Mouse (Mus musculus): ENCODE measurements around the gene Slc39a11. TPM values are rescaled to one million over a fixed set of nuclear protein-coding genes. Genes with fewer than 3 reads are reported as not detected.
"Not testable (repeated sequence)": the region's sequence is repeated elsewhere in the genome, so short reads cannot be mapped to it uniquely, and the experiment has no call there.

The Slc39a11 gene
- polyA plus RNA-seq, 1 experiment from 2014 or later, result 18.3 TPM

DNA sequence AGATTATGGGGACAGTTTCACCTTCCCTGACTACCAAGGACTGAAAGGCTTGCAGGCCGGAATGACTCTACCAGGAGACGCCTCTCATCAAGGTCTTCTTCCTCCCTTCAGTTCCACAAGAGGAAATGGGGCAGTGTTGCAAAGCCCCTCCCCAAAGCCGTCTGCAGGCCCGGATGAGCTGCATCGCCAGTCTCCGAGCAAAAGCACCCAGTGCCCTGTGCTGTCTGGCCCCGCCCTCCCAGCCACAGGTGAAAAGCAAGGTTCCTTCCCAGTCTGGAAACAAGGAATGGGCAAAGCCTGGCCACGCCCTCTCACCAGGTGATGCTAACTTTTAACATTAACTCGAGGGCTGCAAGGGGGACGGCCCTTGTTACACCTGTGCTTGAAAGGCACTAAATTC is 16.8 kb upstream of the Slc39a11 start:
- peak; percentile 44 for ATAC-seq
- no peaks in the 10 kb centered on the region for H3K9me3 ChIP-seq (replicated peaks)
- H3K4me1 ChIP-seq, result peaks cover 59% of the 10 kb centered on the region
- 37% methylated on average over 10 of the region's 10 CpGs for WGBS (ENCODE audit: insufficient replicate concordance)
- H3K36me3 ChIP-seq, result peaks cover 92% of the 10 kb centered on the region
- no peaks in the 10 kb centered on the region for H3K27me3 ChIP-seq (replicated peaks)
- H3K9ac ChIP-seq, result peak overlapping the region; percentile 43; the same call in 1 of the 2 replicates
- peak overlapping the region; percentile 84 for H3K27ac ChIP-seq
- peak overlapping the region; percentile 19; the same call in 1 of the 2 replicates for H3K4me3 ChIP-seq
- peak overlapping the region; percentile 61 for H3K4me2 ChIP-seq

DNA sequence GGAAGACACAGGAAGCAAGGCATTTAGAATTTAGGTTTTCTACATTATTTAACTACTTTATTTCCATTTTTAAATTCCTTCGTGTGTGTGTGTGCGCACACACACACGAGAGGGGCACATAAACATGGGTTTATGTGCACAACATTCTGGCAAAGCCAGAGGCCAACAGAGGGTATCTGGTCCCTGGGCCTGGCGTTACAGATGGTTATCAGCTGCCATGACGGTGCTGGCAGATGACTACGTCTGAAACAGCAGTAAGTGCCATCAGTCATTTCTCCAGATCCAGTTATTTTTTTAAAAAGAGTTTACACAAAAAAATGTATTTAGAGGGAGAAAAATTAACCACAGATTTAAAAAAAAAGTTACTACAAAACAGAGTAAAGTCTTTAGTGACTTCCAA is 16.3 kb upstream of the Slc39a11 start:
- Histone ChIP-seq H3K9ac (peak overlapping the region; percentile 43; the same call in 1 of the 2 replicates), H3K4me3 (peak overlapping the region; percentile 19; the same call in 1 of the 2 replicates), H3K9me3 (replicated peaks) (no peaks in the 10 kb centered on the region), H3K4me1 (peaks cover 54% of the 10 kb centered on the region), H3K27me3 (replicated peaks) (no peaks in the 10 kb centered on the region), H3K4me2 (peak overlapping the region; percentile 61), H3K36me3 (peaks cover 92% of the 10 kb centered on the region), H3K27ac (peak overlapping the region; percentile 84)
- peak; percentile 72 for ATAC-seq
- 44% methylated on average over 6 of the region's 6 CpGs for WGBS (ENCODE audit: insufficient replicate concordance)

DNA sequence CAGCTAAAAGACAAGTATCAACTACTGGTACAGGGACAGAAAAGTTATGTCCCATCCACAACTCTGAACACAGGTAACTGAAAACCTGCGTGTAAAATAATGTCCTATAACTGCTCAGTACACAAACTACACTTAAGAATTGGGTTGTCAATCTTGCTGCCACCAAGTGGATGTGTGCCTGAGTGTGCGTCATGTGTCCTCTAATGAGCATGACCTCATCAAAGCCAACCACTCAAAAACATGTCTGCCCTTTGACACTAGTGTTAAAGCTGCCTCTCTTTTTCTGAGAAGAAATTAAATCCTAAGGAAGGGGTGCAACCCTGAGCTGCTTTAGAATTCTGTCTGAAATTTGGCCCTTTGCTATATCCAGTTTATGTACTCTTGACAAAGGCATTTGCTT is 14.4 kb upstream of the Slc39a11 start:
- peaks cover 37% of the 10 kb centered on the region for H3K4me1 ChIP-seq
- peaks cover 93% of the 10 kb centered on the region for H3K36me3 ChIP-seq

DNA sequence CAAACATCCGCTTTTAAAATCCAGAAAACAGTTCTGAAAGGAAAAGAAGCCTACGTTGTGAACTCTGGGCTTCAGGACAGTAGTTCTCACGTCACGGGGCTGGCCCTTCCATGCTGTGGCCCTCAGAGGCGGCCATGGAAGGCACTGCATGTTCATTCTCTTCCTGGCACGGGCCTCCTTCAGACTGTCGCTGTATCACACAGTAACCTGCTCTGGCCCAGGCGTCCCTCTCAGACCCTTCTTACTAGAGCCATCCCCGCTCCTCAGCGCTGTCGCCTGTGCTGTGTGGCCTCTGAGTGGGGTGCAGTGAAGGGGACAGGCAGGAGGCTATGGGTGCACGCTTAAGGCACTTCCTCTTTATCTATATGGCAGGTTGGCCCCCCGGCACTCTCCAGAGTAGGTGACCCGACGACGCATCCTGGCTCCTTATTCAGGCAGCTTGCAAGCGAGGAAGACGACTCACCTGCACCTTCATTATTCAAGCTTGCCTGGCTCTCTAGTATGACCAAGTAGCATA is 12.0 kb upstream of the Slc39a11 start:
- no peak overlapping the region for H3K4me2 ChIP-seq
- peaks cover 13% of the 10 kb centered on the region for H3K4me1 ChIP-seq
- no peak overlapping the region for H3K27ac ChIP-seq
- no peak for ATAC-seq
- no peak overlapping the region for H3K9ac ChIP-seq
- no peaks in the 10 kb centered on the region for H3K9me3 ChIP-seq (replicated peaks)
- no peak overlapping the region for H3K4me3 ChIP-seq
- no peaks in the 10 kb centered on the region for H3K27me3 ChIP-seq (replicated peaks)
- peaks cover 93% of the 10 kb centered on the region for H3K36me3 ChIP-seq
- WGBS (ENCODE audit: insufficient replicate concordance), result 84% methylated on average over 18 of the region's 18 CpGs

More for the DNA sequence above, 14.4 kb upstream of the Slc39a11 start:
- no peak for ATAC-seq
- Histone ChIP-seq H3K4me3 (no peak overlapping the region), H3K4me2 (no peak overlapping the region), H3K27me3 (replicated peaks) (no peaks in the 10 kb centered on the region), H3K9me3 (replicated peaks) (no peaks in the 10 kb centered on the region), H3K9ac (no peak overlapping the region), H3K27ac (no peak overlapping the region)
- WGBS (ENCODE audit: insufficient replicate concordance), result 81% methylated on average over 2 of the region's 2 CpGs

DNA sequence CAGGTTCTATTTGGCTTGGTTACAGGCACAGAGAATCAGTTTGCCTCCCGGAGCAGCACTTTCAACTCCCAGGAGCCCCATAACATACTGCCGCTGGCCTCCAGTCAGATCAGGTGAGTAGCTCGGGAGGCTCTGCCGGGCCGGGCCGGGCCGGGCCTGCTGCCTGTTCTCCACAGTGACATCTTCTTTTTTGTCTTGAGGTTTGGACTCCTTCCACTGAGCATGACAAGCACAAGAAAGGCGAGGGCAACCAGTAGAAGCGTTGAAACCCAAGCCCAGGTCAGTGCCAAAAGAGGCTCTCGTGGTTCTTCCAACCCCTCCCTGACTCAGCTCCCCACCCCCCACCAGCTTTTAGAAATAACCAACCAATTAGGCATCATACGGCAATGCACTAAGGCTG is 11.1 kb upstream of the Slc39a11 start:
- ATAC-seq, result no peak
- H3K27ac ChIP-seq, result no peak overlapping the region
- H3K4me2 ChIP-seq, result no peak overlapping the region
- H3K36me3 ChIP-seq, result peaks cover 98% of the 10 kb centered on the region
- H3K4me1 ChIP-seq, result peaks cover 4% of the 10 kb centered on the region; the same call in 1 of the 2 replicates
- no peaks in the 10 kb centered on the region for H3K9me3 ChIP-seq (replicated peaks)
- no peak overlapping the region for H3K4me3 ChIP-seq
- H3K27me3 ChIP-seq (replicated peaks), result no peaks in the 10 kb centered on the region
- 92% methylated on average over 11 of the region's 11 CpGs for WGBS (ENCODE audit: insufficient replicate concordance)
- H3K9ac ChIP-seq, result no peak overlapping the region

DNA sequence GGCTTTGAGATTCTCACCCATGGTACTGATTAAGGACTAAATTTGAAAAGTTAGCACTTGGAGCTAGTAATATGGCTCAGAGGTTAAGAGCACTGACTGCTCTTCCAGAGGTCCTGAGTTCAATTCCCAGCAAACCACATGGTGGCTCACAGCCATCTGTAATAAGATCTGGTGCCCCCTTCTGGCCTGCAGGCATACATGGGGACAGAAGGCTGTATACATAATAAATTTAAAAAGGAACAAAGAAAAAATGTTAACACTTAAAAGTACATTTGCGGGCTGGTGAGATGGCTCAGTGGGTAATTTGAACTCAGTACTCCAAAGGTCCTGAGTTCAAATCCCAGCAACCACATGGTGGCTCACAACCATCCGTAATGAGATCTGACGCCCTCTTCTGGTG is 10.3 kb upstream of the Slc39a11 start:
- 84% methylated on average over 3 of the region's 3 CpGs for WGBS (ENCODE audit: insufficient replicate concordance)

DNA sequence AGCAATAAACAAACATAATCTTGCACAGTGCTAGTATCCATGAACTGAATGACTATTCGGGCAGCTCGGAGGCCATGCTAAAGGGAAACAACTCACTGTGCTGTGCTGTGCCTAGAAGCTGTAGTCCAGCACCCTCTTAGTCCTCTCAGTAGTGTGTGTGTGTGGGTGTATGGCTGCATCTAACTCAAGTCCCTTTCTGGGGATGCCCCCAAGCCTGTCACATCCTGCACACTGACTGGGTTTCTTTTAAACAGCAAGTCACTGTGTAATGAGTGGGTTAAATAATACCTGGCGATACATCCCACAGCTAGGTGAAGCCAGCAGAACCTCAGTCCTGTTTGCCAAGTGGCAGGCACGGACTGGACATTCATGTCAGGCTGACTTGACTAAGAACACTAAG is 8.9 kb upstream of the Slc39a11 start:
- Histone ChIP-seq H3K4me3 (no peak overlapping the region), H3K4me2 (no peak overlapping the region), H3K27me3 (replicated peaks) (no peaks in the 10 kb centered on the region), H3K4me1 (no peaks in the 10 kb centered on the region), H3K9me3 (replicated peaks) (no peaks in the 10 kb centered on the region), H3K9ac (no peak overlapping the region), H3K36me3 (peaks cover 100% of the 10 kb centered on the region), H3K27ac (no peak overlapping the region)
- 86% methylated on average over 4 of the region's 4 CpGs for WGBS (ENCODE audit: insufficient replicate concordance)
- ATAC-seq, result no peak

More for the DNA sequence above, 10.3 kb upstream of the Slc39a11 start:
- not testable (repeated sequence) for H3K4me2 ChIP-seq; ATAC-seq; H3K27me3 ChIP-seq (replicated peaks); H3K4me1 ChIP-seq; H3K9ac ChIP-seq; H3K9me3 ChIP-seq (replicated peaks); H3K4me3 ChIP-seq; H3K27ac ChIP-seq
- peaks cover 100% of the 10 kb centered on the region for H3K36me3 ChIP-seq

DNA sequence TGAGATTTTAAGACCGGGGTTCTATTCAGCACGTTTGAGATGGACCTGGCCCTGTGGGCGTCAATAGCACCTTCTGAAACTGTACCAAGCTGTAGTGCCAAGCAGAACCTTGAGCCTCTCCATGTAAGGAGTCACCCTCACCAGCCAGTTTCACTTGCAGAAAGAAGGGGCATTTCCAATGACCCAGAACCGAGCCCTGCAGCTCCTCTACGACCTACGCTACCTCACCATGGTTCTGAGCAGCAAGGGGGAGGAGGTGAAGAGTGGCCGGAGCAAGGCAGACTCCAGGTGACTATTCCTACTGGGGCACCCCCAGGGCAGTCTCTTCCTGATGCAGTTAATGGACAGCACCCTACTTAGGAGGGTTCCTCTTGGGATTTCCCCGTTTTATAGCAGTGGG is 8.4 kb upstream of the Slc39a11 start:
- Histone ChIP-seq H3K9me3 (replicated peaks) (no peaks in the 10 kb centered on the region), H3K36me3 (peaks cover 100% of the 10 kb centered on the region), H3K27ac (no peak overlapping the region), H3K9ac (no peak overlapping the region), H3K4me2 (no peak overlapping the region), H3K4me1 (no peaks in the 10 kb centered on the region), H3K4me3 (no peak overlapping the region), H3K27me3 (replicated peaks) (no peaks in the 10 kb centered on the region)
- ATAC-seq, result no peak
- WGBS (ENCODE audit: insufficient replicate concordance), result 86% methylated on average over 8 of the region's 8 CpGs

DNA sequence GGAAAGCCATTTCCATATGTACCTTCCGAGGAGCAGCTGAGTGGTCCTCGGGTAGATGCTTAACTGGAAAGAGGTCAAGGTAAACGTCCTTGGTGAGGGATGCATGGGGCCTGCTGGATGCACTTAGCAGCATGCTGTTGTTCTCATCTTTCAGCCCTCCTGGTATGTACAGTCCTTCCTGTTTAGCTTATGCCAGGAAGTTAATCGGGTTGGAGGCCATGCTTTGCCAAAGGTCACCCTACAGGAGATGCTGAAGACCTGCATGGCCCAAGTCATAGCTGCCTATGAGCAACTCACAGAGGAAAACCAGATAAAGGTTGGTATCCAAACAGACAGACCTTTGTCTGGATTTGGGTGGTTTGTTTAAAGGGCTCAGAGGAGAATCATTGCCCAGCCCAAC is 7.3 kb upstream of the Slc39a11 start:
- no peaks in the 10 kb centered on the region for H3K4me1 ChIP-seq
- 75% methylated on average over 4 of the region's 4 CpGs for WGBS (ENCODE audit: insufficient replicate concordance)
- no peak overlapping the region for H3K4me2 ChIP-seq
- ATAC-seq, result no peak
- no peak overlapping the region for H3K27ac ChIP-seq
- no peaks in the 10 kb centered on the region for H3K27me3 ChIP-seq (replicated peaks)
- no peak overlapping the region for H3K4me3 ChIP-seq
- H3K9me3 ChIP-seq (replicated peaks), result no peaks in the 10 kb centered on the region
- peaks cover 100% of the 10 kb centered on the region for H3K36me3 ChIP-seq
- no peak overlapping the region for H3K9ac ChIP-seq

DNA sequence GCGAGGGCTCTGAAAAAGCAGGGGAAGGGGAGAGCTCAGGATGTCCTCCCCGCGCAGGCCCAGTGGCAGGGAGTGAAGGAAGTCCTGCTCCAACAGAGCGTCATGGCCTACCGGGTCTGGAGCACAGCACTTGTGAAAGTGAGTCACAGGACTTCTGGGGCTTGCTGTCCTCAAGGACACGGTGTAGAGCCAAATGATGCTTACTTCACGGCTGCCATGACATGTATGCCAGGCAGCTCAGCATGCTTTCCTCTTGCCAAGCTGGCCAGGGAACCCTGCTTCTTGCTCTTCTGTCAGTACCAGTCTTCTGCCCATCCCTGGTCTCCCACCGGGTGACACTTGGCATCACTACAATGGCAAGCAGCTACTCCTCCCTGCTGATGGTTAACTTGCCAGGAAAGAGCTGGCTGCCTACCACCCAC is 6.6 kb upstream of the Slc39a11 start:
- WGBS (ENCODE audit: insufficient replicate concordance), result 86% methylated on average over 8 of the region's 8 CpGs
- Histone ChIP-seq H3K9me3 (replicated peaks) (no peaks in the 10 kb centered on the region), H3K36me3 (peaks cover 100% of the 10 kb centered on the region)

DNA sequence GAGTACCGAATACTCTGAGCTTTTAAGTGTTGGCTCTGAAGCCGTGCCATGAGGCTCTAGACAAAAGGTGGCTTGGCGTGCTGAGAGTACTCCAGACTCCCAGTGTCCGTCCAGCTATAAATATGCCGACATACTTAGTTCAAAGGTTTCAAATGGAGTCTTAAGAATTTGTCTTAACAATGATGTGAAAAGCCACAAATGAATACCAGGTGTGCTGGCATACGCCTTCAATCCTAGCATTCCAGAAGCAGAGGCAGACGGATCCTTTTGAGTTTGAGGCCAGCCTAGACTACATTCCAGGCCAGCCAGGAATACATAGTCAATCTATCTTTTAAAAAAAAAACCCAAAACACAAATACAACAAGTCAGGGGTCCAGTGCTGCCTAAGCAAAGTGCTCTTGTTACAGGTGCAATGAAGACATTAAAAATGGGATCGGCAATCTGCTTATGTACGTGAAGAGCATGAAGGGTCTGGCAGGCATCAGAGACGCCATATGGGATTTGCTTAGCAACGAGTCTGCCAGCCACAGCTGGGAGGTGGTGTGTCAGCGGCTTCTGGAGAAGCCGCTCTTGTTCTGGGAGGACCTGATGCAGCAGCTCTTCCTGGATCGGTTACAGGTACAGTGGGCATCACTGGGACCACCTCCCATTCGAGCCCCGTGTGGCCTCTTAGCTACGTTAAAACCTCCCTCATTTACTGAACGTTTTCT is 4.8 kb upstream of the Slc39a11 start:
- Histone ChIP-seq H3K27me3 (replicated peaks) (no peaks in the 10 kb centered on the region), H3K4me2 (no peak overlapping the region), H3K4me1 (peaks cover 20% of the 10 kb centered on the region), H3K4me3 (no peak overlapping the region), H3K27ac (no peak overlapping the region), H3K9me3 (replicated peaks) (no peaks in the 10 kb centered on the region), H3K36me3 (peaks cover 83% of the 10 kb centered on the region), H3K9ac (no peak overlapping the region)
- ATAC-seq, result no peak
- 84% methylated on average over 18 of the region's 18 CpGs for WGBS (ENCODE audit: insufficient replicate concordance)

More for the DNA sequence above, 6.6 kb upstream of the Slc39a11 start:
- Histone ChIP-seq H3K4me2 (no peak overlapping the region), H3K4me3 (no peak overlapping the region), H3K27me3 (replicated peaks) (no peaks in the 10 kb centered on the region), H3K9ac (no peak overlapping the region), H3K27ac (no peak overlapping the region), H3K4me1 (peaks cover 4% of the 10 kb centered on the region)
- ATAC-seq, result no peak

DNA sequence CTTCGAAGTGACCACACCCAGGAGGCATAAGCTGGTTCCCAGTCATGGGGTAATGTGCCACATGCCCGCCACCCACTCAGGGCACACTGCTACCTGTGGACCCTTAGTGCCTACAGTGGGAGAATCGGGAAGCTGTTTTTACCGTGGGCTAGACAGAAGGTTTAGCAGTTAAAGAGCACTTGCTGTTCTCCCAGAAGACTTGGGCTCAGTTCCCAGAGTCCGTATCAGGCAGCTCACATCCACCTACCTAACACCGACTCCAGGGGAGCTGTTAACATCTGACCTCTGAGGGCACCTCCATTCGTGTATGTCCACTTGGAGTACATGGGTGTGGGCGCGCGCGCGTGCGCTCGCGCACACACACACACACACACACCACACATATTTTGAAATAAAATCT is 4.2 kb upstream of the Slc39a11 start:
- H3K9ac ChIP-seq, result no peak overlapping the region
- H3K27ac ChIP-seq, result no peak overlapping the region
- WGBS (ENCODE audit: insufficient replicate concordance), result 94% methylated on average over 15 of the region's 15 CpGs
- peaks cover 21% of the 10 kb centered on the region for H3K4me1 ChIP-seq
- no peak overlapping the region for H3K4me2 ChIP-seq
- no peak for ATAC-seq
- H3K27me3 ChIP-seq (replicated peaks), result no peaks in the 10 kb centered on the region
- H3K4me3 ChIP-seq, result no peak overlapping the region
- H3K36me3 ChIP-seq, result peaks cover 77% of the 10 kb centered on the region
- no peaks in the 10 kb centered on the region for H3K9me3 ChIP-seq (replicated peaks)

Data from liver, embryonic 12.5 days (tissue).